Mouse (Mus musculus): Measurements from ENCODE around the gene Hsd17b11.

DNA sequence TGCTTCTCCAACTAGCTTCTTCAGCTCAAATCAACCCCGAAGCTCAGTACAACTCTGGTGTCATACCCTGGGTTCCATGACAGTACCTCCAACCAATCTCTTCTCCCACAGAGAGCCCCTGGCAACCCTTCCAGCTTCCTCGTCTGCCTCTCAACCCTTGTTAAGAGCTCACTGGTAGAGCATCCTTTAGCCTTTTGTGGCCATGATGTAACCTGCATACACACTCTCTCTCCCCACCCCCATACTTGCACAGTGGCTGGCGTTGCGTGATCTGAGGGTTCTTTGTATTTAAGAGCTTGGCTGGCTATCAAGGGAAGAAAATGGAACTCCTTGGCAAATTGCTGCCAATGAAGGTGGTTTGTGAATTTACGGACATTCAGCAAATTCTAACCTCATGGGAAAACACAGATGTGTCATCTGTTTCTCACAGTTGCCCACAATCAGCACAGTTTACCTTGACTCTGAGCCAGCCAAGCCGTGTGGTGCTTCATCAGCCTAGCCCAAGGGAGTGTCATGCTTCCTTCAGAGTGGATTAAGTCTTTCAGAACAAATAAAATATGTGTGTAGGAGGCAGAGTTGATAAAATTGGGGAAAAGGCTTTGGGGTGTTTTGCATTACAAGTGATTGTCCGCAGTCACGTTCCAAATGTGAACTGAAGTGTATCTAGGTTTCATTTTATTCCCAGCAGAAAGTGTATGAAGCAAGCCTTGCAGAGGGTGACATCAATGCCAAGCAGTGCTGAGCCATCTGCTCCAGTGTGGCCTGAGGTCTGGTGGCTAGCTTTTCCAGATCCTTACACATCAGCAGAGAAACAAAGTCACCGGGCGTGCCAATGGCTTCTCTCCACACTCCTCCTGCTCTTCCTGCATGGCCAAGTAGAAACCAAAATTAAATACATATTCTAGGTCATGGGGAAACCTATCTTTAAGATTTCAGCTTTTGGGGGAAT lies 68.3 kb downstream of the Hsd17b11 start:
- TF ChIP-seq CTCF (conservative IDR thresholded peaks at IDR 0.05 in 1 of 2, IDR thresholded peaks at IDR 0.05 in 1 of 2; ENCODE audit: low read depth in 2 of 2, low read length in 2 of 2): no peak
- no peak for TF ChIP-seq POLR2A (IDR thresholded peaks at IDR 0.05; ENCODE audit: low read depth, low read length)

All from CH12.LX (cell line).